Mouse (Mus musculus): ENCODE measurements around the gene Zcchc4. TPM values are rescaled to one million over a fixed set of nuclear protein-coding genes. Genes with fewer than 3 reads are reported as not detected.

Zcchc4 gene
- polyA plus RNA-seq, 1 experiment, result 5.3 TPM

DNA sequence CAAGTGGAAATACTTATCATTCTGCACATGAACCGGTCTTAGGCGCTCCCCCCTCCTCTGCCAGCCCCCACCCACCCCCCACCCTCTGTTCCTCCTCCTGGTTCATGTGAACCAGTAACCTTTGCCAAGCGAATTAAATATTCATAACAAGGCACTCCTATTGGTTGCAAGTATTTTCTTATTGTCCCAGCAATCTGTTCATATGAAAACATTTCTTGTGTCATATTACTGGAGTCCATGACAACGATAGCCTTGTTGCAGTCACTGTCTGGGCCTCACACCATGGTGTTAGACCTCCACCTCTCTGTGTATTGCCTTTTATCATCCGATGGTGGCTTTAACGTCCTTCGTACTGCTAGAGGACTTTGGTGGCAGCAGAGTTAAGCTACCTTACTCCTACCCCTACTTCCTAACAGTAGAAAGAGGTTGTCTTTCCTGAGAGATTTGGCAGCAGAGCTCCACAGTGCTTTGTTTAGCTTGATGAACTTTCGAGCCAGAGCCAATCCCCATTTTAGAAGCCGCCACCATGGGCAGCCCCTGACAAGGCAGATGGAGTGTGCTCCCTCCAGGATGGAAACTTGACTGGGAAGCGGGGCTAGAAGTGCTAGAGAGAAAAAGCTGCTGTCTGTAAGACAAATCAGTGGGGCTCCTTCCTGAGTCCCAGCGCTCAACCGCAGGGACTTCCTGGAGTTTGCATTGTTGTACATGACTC is 24.2 kb downstream of the Zcchc4 start:
- peaks cover 5% of the 10 kb centered on the region for H3K79me2 ChIP-seq (ENCODE audit: control insufficient read depth, insufficient read depth)
- no peak overlapping the region for H3K4me2 ChIP-seq (ENCODE audit: low read depth)
- H3K4me3 ChIP-seq, result no peak overlapping the region
- no peaks in the 10 kb centered on the region for H3K27me3 ChIP-seq (ENCODE audit: control insufficient read depth, insufficient read depth, insufficient read length)
- no peak overlapping the region for H3ac ChIP-seq (ENCODE audit: control insufficient read depth, insufficient read length)
- peaks cover 13% of the 10 kb centered on the region for H3K36me3 ChIP-seq (ENCODE audit: control insufficient read depth, insufficient read depth)
- no peak for TF ChIP-seq CEBPB (IDR thresholded peaks at IDR 0.05; ENCODE audit: insufficient read depth, poor library complexity, severe bottlenecking)
- TF ChIP-seq MAX (IDR thresholded peaks at IDR 0.05; ENCODE audit: low read depth), result no peak
- TF ChIP-seq REST (IDR thresholded peaks at IDR 0.05; ENCODE audit: insufficient read depth, insufficient read length), result no peak
- no peak for TF ChIP-seq TCF3 (IDR thresholded peaks at IDR 0.05; ENCODE audit: insufficient read length, low read depth)

DNA sequence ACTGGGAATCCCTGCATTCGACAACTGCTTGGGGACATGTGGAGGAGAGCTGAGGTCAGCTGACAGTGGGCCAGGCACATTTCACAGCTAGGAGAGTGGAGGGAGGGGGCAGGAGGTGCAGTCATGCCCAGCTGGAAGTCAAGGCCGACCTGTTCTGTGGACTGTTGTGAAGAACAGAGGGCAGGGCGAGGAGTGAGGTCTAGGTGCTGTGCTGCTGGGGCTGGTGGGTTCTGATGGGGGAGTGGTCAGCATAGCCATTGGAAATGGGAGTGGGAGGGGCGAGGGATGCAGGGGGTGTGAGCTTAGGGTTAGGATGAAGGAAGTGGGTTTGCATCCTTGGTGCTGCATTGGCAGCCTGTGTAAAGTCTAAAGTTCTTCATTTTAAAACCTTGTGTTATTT is 30.6 kb downstream of the Zcchc4 start:
- Histone ChIP-seq H3K4me3 (no peak overlapping the region), H3K79me2 (ENCODE audit: control insufficient read depth, insufficient read depth) (no peaks in the 10 kb centered on the region), H3K36me3 (ENCODE audit: control insufficient read depth, insufficient read depth) (peaks cover 8% of the 10 kb centered on the region), H3K4me2 (ENCODE audit: low read depth) (no peak overlapping the region), H3K27me3 (ENCODE audit: control insufficient read depth, insufficient read depth, insufficient read length) (no peaks in the 10 kb centered on the region), H3ac (ENCODE audit: control insufficient read depth, insufficient read length) (no peak overlapping the region)
- TF ChIP-seq MAX (IDR thresholded peaks at IDR 0.05; ENCODE audit: low read depth) (no peak), POLR2AphosphoS2 (IDR thresholded peaks at IDR 0.05; ENCODE audit: insufficient read length, low read depth) (no peak), REST (IDR thresholded peaks at IDR 0.05; ENCODE audit: insufficient read depth, insufficient read length) (no peak), CEBPB (IDR thresholded peaks at IDR 0.05; ENCODE audit: insufficient read depth, poor library complexity, severe bottlenecking) (no peak), POLR2A (IDR thresholded peaks at IDR 0.05; ENCODE audit: insufficient read length, low read depth) (no peak), TCF12 (IDR thresholded peaks at IDR 0.05; ENCODE audit: insufficient read depth, poor library complexity, severe bottlenecking) (no peak), E2F4 (IDR thresholded peaks at IDR 0.05; ENCODE audit: insufficient read depth) (no peak), MYOG (IDR thresholded peaks at IDR 0.05; ENCODE audit: control insufficient read depth in 1 of 3, insufficient read depth in 1 of 3, insufficient read length in 2 of 3, low read depth in 2 of 3) (no peak), USF1 (IDR thresholded peaks at IDR 0.05; ENCODE audit: low read depth) (no peak), MYOD1 (IDR thresholded peaks at IDR 0.05; ENCODE audit: control insufficient read depth in 1 of 3, insufficient read length in 2 of 3, low read depth in 2 of 3) (no peak), SRF (IDR thresholded peaks at IDR 0.05; ENCODE audit: control insufficient read depth, insufficient read length, low read depth) (no peak), TCF3 (IDR thresholded peaks at IDR 0.05; ENCODE audit: insufficient read length, low read depth) (no peak)

DNA sequence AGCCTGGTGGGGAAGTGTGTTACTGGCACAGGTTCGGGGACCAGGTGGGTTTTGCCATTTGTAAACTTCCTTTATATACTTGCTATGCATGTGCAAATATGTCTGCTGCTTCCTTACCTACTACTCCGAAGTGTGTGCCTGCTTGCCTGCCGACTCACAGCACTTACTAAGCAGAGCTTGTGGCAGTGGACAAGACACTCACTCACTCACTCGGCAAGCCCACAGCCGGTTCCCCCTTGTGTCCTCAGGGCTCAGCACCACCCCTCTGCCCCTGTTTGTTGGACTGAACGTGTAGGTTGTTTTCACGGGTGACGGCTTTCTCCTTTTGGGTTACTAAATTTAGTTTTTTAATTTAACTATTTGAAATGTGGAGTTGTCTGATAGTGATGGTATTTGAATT is 31.1 kb downstream of the Zcchc4 start:
- H3K4me3 ChIP-seq, result no peak overlapping the region
- H3K79me2 ChIP-seq (ENCODE audit: control insufficient read depth, insufficient read depth), result no peaks in the 10 kb centered on the region
- no peaks in the 10 kb centered on the region for H3K27me3 ChIP-seq (ENCODE audit: control insufficient read depth, insufficient read depth, insufficient read length)
- TF ChIP-seq POLR2AphosphoS2 (IDR thresholded peaks at IDR 0.05; ENCODE audit: insufficient read length, low read depth) (no peak), MYOG (IDR thresholded peaks at IDR 0.05; ENCODE audit: control insufficient read depth in 1 of 3, insufficient read depth in 1 of 3, insufficient read length in 2 of 3, low read depth in 2 of 3) (no peak), USF1 (IDR thresholded peaks at IDR 0.05; ENCODE audit: low read depth) (no peak), TCF3 (IDR thresholded peaks at IDR 0.05; ENCODE audit: insufficient read length, low read depth) (no peak), POLR2A (IDR thresholded peaks at IDR 0.05; ENCODE audit: insufficient read length, low read depth) (no peak), SRF (IDR thresholded peaks at IDR 0.05; ENCODE audit: control insufficient read depth, insufficient read length, low read depth) (no peak), E2F4 (IDR thresholded peaks at IDR 0.05; ENCODE audit: insufficient read depth) (no peak), TCF12 (IDR thresholded peaks at IDR 0.05; ENCODE audit: insufficient read depth, poor library complexity, severe bottlenecking) (no peak), MYOD1 (IDR thresholded peaks at IDR 0.05; ENCODE audit: control insufficient read depth in 1 of 3, insufficient read length in 2 of 3, low read depth in 2 of 3) (no peak), CEBPB (IDR thresholded peaks at IDR 0.05; ENCODE audit: insufficient read depth, poor library complexity, severe bottlenecking) (no peak), MAX (IDR thresholded peaks at IDR 0.05; ENCODE audit: low read depth) (no peak), REST (IDR thresholded peaks at IDR 0.05; ENCODE audit: insufficient read depth, insufficient read length) (no peak)
- H3ac ChIP-seq (ENCODE audit: control insufficient read depth, insufficient read length), result no peak overlapping the region
- no peak overlapping the region for H3K4me2 ChIP-seq (ENCODE audit: low read depth)
- H3K36me3 ChIP-seq (ENCODE audit: control insufficient read depth, insufficient read depth), result peaks cover 8% of the 10 kb centered on the region

DNA sequence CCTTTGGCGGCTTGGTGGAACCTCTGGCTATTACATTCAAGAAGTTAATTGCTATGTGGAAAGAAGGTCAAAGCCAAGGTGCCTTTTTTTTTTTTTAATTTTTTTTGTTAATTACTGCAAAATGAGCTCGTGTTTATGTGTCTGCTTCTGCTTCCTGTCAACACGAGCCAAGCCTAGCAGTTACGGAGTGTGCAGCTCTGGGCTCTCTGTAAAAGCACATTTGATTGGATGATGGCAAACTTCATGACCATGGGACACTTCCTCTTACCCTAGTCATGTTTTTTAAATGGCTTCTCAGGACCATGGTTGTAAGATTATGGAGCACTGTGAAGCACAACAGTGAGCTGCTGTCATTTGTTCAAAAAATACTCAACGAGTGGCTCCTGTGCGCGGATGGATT is 31.8 kb downstream of the Zcchc4 start:
- Histone ChIP-seq H3K4me3 (no peak overlapping the region), H3K27me3 (ENCODE audit: control insufficient read depth, insufficient read depth, insufficient read length) (no peaks in the 10 kb centered on the region), H3K36me3 (ENCODE audit: control insufficient read depth, insufficient read depth) (peaks cover 8% of the 10 kb centered on the region)

More for the DNA sequence above, 31.8 kb downstream of the Zcchc4 start:
- no peak for TF ChIP-seq REST (IDR thresholded peaks at IDR 0.05; ENCODE audit: insufficient read depth, insufficient read length)
- no peak for TF ChIP-seq E2F4 (IDR thresholded peaks at IDR 0.05; ENCODE audit: insufficient read depth)
- no peak for TF ChIP-seq POLR2A (IDR thresholded peaks at IDR 0.05; ENCODE audit: insufficient read length, low read depth)
- TF ChIP-seq MYOD1 (IDR thresholded peaks at IDR 0.05; ENCODE audit: control insufficient read depth in 1 of 3, insufficient read length in 2 of 3, low read depth in 2 of 3), result no peak
- no peak for TF ChIP-seq SRF (IDR thresholded peaks at IDR 0.05; ENCODE audit: control insufficient read depth, insufficient read length, low read depth)
- TF ChIP-seq MAX (IDR thresholded peaks at IDR 0.05; ENCODE audit: low read depth), result no peak
- TF ChIP-seq POLR2AphosphoS2 (IDR thresholded peaks at IDR 0.05; ENCODE audit: insufficient read length, low read depth), result no peak
- no peak for TF ChIP-seq MYOG (IDR thresholded peaks at IDR 0.05; ENCODE audit: control insufficient read depth in 1 of 3, insufficient read depth in 1 of 3, insufficient read length in 2 of 3, low read depth in 2 of 3)
- no peak for TF ChIP-seq TCF3 (IDR thresholded peaks at IDR 0.05; ENCODE audit: insufficient read length, low read depth)
- no peak for TF ChIP-seq TCF12 (IDR thresholded peaks at IDR 0.05; ENCODE audit: insufficient read depth, poor library complexity, severe bottlenecking)
- TF ChIP-seq USF1 (IDR thresholded peaks at IDR 0.05; ENCODE audit: low read depth), result no peak
- TF ChIP-seq CEBPB (IDR thresholded peaks at IDR 0.05; ENCODE audit: insufficient read depth, poor library complexity, severe bottlenecking), result no peak
- no peak overlapping the region for H3K4me2 ChIP-seq (ENCODE audit: low read depth)
- H3ac ChIP-seq (ENCODE audit: control insufficient read depth, insufficient read length), result no peak overlapping the region
- no peaks in the 10 kb centered on the region for H3K79me2 ChIP-seq (ENCODE audit: control insufficient read depth, insufficient read depth)
